In the genomic region with DNA sequence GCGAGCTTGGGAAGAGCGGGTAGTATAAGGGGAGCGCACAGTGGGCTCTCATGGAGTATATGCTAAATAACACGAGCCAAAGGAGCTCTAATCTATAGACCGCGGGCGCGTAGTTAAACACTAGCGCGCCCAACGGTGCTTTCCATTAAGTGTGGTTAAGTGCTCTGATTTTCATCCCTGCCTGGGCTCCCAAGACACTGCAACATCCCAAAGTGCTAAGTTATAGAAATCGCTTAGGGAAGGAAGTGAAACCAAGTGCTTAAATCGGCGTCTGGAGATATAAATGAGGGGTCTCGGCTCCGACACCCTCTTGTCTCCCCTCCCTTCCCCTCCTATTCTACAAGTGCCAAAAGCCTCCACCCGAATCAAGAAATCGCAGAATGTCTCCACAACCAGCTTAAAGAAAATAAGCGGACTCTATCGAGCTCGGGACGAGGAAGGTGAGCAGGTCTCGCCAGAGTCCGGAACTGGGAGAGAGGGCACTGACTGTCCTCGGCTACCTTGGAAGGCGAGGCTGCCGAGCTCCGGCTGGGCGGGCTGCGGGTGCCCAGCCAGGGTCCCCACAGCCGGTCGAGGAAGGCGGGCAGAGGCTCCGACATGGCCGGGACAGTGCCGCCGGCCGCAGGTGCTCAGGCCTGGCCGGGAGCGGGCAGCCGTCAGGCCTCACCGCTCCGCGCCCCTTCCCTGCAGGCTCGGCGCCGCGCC, we compare ENCODE assay signal across 8 mouse cellular contexts. TPM values are rescaled to one million over a fixed set of nuclear protein-coding genes. Genes with fewer than 3 reads are reported as not detected.
DNase-seq lines count a peak whose midpoint lies in the region; ATAC-seq lines count a peak whose summit lies in the region.

No protein-coding gene starts in this region.

- no peaks in the 10 kb centered on the region for H3K9me3 ChIP-seq in forebrain, embryonic 12.5 days
- no peaks in the 10 kb centered on the region for H3K9me3 ChIP-seq in limb, embryonic 12.5 days
- no peaks in the 10 kb centered on the region for H3K9me3 ChIP-seq in midbrain, embryonic 15.5 days

- no peaks in the 10 kb centered on the region for H3K36me3 ChIP-seq in forebrain, embryonic 12.5 days (replicated peaks)
- no peaks in the 10 kb centered on the region for H3K36me3 ChIP-seq in limb, embryonic 12.5 days
- H3K36me3 ChIP-seq in midbrain, embryonic 15.5 days (replicated peaks), result no peaks in the 10 kb centered on the region

- H3K4me1 ChIP-seq in forebrain, embryonic 12.5 days, result peaks cover 21% of the 10 kb centered on the region
- H3K4me1 ChIP-seq in limb, embryonic 12.5 days (replicated peaks), result peaks cover 6% of the 10 kb centered on the region; the same call in 1 of the 2 replicates
- H3K4me1 ChIP-seq in midbrain, embryonic 15.5 days, result peaks cover 17% of the 10 kb centered on the region

- under 1% methylated on average over 37 of the region's 48 CpGs for WGBS in forebrain, embryonic 12.5 days
- under 1% methylated on average over 45 of the region's 48 CpGs for WGBS in limb, embryonic 12.5 days
- WGBS in midbrain, embryonic 15.5 days, result under 1% methylated on average over 39 of the region's 48 CpGs

- H3K27ac ChIP-seq in forebrain, embryonic 12.5 days, result peak overlapping the region; percentile 82
- peak overlapping the region; percentile 64 for H3K27ac ChIP-seq in limb, embryonic 12.5 days
- peak overlapping the region; percentile 85 for H3K27ac ChIP-seq in midbrain, embryonic 15.5 days

- no peaks in the 10 kb centered on the region for H3K27me3 ChIP-seq in forebrain, embryonic 12.5 days
- no peaks in the 10 kb centered on the region for H3K27me3 ChIP-seq in limb, embryonic 12.5 days
- H3K27me3 ChIP-seq in midbrain, embryonic 15.5 days (replicated peaks), result no peaks in the 10 kb centered on the region

- H3K4me3 ChIP-seq in forebrain, embryonic 12.5 days (replicated peaks), result peak overlapping the region; percentile 67
- peak overlapping the region; percentile 93 for H3K4me3 ChIP-seq in limb, embryonic 12.5 days (replicated peaks)
- H3K4me3 ChIP-seq in midbrain, embryonic 15.5 days, result peak overlapping the region; percentile 85

- H3K9ac ChIP-seq in forebrain, embryonic 12.5 days, result peak overlapping the region; percentile 86
- H3K9ac ChIP-seq in limb, embryonic 12.5 days (replicated peaks), result peak overlapping the region; percentile 81
- H3K9ac ChIP-seq in midbrain, embryonic 15.5 days, result peak overlapping the region; percentile 80

- ATAC-seq in frontal cortex, adult (ENCODE audit: low TSS enrichment), result peak; percentile 35
- ATAC-seq in forebrain, embryonic 12.5 days (ENCODE audit: low FRiP score), result peak; percentile 85
- peak; percentile 68 for ATAC-seq in limb, embryonic 12.5 days (ENCODE audit: insufficient number of reproducible peaks, insufficient read depth, low FRiP score, low TSS enrichment, low read depth)
- peak; percentile 81 for ATAC-seq in midbrain, embryonic 15.5 days (replicated peaks)

- DNase-seq in frontal cortex, postnatal 10 days (ENCODE audit: low spot score in 2 of 2), result no peak
- peak; percentile 40 for DNase-seq in thymus, postnatal 4 days
- DNase-seq in thymus, postnatal 10 days (ENCODE audit: low spot score in 2 of 2), result no peak
- no peak for DNase-seq in right cerebral cortex, postnatal 25 days

- H3K4me2 ChIP-seq in forebrain, embryonic 12.5 days, result peak overlapping the region; percentile 76
- H3K4me2 ChIP-seq in limb, embryonic 12.5 days, result peak overlapping the region; percentile 76
- peak overlapping the region; percentile 70 for H3K4me2 ChIP-seq in midbrain, embryonic 15.5 days

RNA-seq across cellular contexts. Expression of gene Vps26a, which starts 0.6 kb away (rescaled TPM):
- 89.7 and 95.6 TPM in 2 replicates for polyA plus RNA-seq in forebrain, embryonic 12.5 days (2016; fragmentation: Nextera tagmentation; extraction: Ambion mirVana)
- polyA plus RNA-seq in limb, embryonic 12.5 days (2016; fragmentation: Nextera tagmentation; extraction: Ambion mirVana), result 72.4 and 72.8 TPM in 2 replicates
- 52.6 and 55.0 TPM in 2 replicates for polyA plus RNA-seq in midbrain, embryonic 15.5 days (2015; fragmentation: Nextera tagmentation; extraction: Ambion mirVana)

RNA-seq across cellular contexts. Expression of gene Supv3l1, which starts 36.5 kb away (rescaled TPM):
- 26.4 and 28.9 TPM in 2 replicates for polyA plus RNA-seq in forebrain, embryonic 12.5 days (2016; fragmentation: Nextera tagmentation; extraction: Ambion mirVana)
- polyA plus RNA-seq in limb, embryonic 12.5 days (2016; fragmentation: Nextera tagmentation; extraction: Ambion mirVana), result 30.1 and 32.3 TPM in 2 replicates
- 19.8 and 21.1 TPM in 2 replicates for polyA plus RNA-seq in midbrain, embryonic 15.5 days (2015; fragmentation: Nextera tagmentation; extraction: Ambion mirVana)

RNA-seq across cellular contexts. Expression of gene 4930507D05Rik, which starts 36.7 kb away (rescaled TPM):
- polyA plus RNA-seq in forebrain, embryonic 12.5 days (2016; fragmentation: Nextera tagmentation; extraction: Ambion mirVana), result 0.65 and 0.88 TPM in 2 replicates
- polyA plus RNA-seq in limb, embryonic 12.5 days (2016; fragmentation: Nextera tagmentation; extraction: Ambion mirVana), result 0.71 and 1.1 TPM in 2 replicates
- polyA plus RNA-seq in midbrain, embryonic 15.5 days (2015; fragmentation: Nextera tagmentation; extraction: Ambion mirVana), result 1.2 and 1.5 TPM in 2 replicates

RNA-seq across cellular contexts. Expression of gene Srgn, which starts 41.2 kb away (rescaled TPM):
- polyA plus RNA-seq in forebrain, embryonic 12.5 days (2016; fragmentation: Nextera tagmentation; extraction: Ambion mirVana), result 3.2 and 3.8 TPM in 2 replicates
- polyA plus RNA-seq in limb, embryonic 12.5 days (2016; fragmentation: Nextera tagmentation; extraction: Ambion mirVana), result 3.9 and 5.5 TPM in 2 replicates
- 10.5 and 12.1 TPM in 2 replicates for polyA plus RNA-seq in midbrain, embryonic 15.5 days (2015; fragmentation: Nextera tagmentation; extraction: Ambion mirVana)

Comparison
In these comparisons a context has a peak if more than half of its experiments do, and no peak if none do; other contexts are left out.
1. ATAC-seq: peak in every context shown above with its lines; median percentile 85 in forebrain, embryonic 12.5 days; 81 in midbrain, embryonic 15.5 days; 68 in limb, embryonic 12.5 days; 35 in frontal cortex, adult.